Mouse (Mus musculus) MEL (cell line): ENCODE data around the gene Rbms2.

ENCODE experiments used
- CHD2 ChIP-seq: IDR thresholded peaks from 2 replicates; pipeline ENCODE4 v1.6.1; 2011; ENCODE audit warnings: low read length, improper control_type of control experiment
- CTCF ChIP-seq, 3 experiments: IDR thresholded peaks in 2 of 3; conservative IDR thresholded peaks in 1 of 3; 2 replicates each; pipeline ENCODE4 v1.5.1; 2011 to 2012; ENCODE audit warnings: low read length in 3 of 3, low read depth in 2 of 3, mild to moderate bottlenecking in 2 of 3, improper control_type of control experiment in 1 of 3, inconsistent platforms in 1 of 3, mixed read lengths in 1 of 3, moderate library complexity in 1 of 3; ENCODE audit not compliant: control insufficient read depth in 1 of 3, insufficient read depth in 1 of 3, poor library complexity in 1 of 3, severe bottlenecking in 1 of 3
- ETS1 ChIP-seq: IDR thresholded peaks from 2 replicates; pipeline ENCODE4 v1.6.1; 2012; ENCODE audit warnings: low read depth, mild to moderate bottlenecking, inconsistent platforms, low read length, improper control_type of control experiment, moderate library complexity
- GATA1 ChIP-seq: IDR thresholded peaks from 2 replicates; pipeline ENCODE4 v1.6.1; 2011; ENCODE audit warnings: low read depth, low read length, improper control_type of control experiment
- MAFK ChIP-seq: IDR thresholded peaks from 2 replicates; pipeline ENCODE4 v1.6.1; 2011; ENCODE audit warnings: low read depth, mild to moderate bottlenecking, low read length, improper control_type of control experiment, borderline replicate concordance
- RCOR1 ChIP-seq: IDR thresholded peaks from 2 replicates; pipeline ENCODE4 v1.6.1; 2012; ENCODE audit warnings: low read depth, mild to moderate bottlenecking, inconsistent platforms, low read length, improper control_type of control experiment
- SIN3A ChIP-seq: IDR thresholded peaks from 2 replicates; pipeline ENCODE4 v1.6.1; 2012; ENCODE audit warnings: low read length, improper control_type of control experiment, inconsistent platforms
- TCF12 ChIP-seq: IDR thresholded peaks from 2 replicates; pipeline ENCODE4 v1.6.1; 2014; ENCODE audit warnings: low read depth, mild to moderate bottlenecking, inconsistent platforms, low read length, improper control_type of control experiment, moderate library complexity
- ZKSCAN1 ChIP-seq: IDR thresholded peaks from 2 replicates; pipeline ENCODE4 v1.6.1; 2012; ENCODE audit warnings: low read depth, mild to moderate bottlenecking, inconsistent platforms, low read length, improper control_type of control experiment, moderate library complexity

DNA sequence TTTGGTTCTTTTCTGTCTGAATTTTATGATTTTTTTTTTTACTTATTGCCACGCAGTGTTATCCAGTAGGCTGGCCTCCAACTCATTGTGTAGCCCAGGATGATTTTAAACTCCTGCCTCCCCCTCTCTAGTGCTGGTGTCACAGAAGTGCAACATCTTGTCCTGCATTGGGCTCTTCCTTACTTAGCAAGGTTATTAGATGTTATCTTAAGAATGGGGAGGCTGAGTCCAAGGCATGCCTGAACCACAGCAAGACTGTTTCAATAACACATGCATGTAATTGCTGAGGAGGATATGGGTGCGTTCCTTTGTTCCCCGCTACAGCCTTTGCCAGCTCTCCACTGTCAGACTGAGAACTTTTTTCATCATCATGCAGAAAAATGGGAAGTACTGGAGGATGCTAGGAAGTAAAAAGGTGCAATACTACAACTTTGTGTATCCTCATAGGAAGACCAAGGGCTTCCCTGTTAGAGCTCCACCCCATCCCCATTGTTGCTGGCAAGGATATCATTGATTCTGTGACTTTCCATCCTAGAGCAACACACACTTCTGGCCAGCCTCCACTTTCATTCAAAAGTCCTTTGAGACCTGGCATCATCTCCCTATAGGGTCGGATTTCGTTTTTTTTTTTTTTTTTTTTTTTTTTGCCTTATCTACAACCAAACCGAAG, 98.2 kb downstream of the Rbms2 start:
- TF ChIP-seq GATA1 (peak; percentile 90), ZKSCAN1 (peak; percentile 64; the same call in 1 of the 2 replicates), CTCF (IDR thresholded peaks at IDR 0.05 in 2 of 3, conservative IDR thresholded peaks at IDR 0.05 in 1 of 3; ENCODE audit: control insufficient read depth in 1 of 3, insufficient read depth in 1 of 3, low read depth in 2 of 3, low read length in 3 of 3, poor library complexity in 1 of 3, severe bottlenecking in 1 of 3) (no peak), TCF12 (no peak), ETS1 (no peak; the same call in none of the 2 replicates), MAFK (no peak), CHD2 (no peak), RCOR1 (peak; percentile 74), SIN3A (no peak; the same call in 1 of the 2 replicates)
